Mouse (Mus musculus): ENCODE measurements around the gene Ncam1.

Gene Ncam1

GRCm38 (mm10) chr9:49672646-49673199, 126.0 kb downstream of the Ncam1 start:
- DNase-seq: no peak

GRCm38 (mm10) chr9:49667066-49667465, 131.7 kb downstream of the Ncam1 start:
- DNase-seq: no peak

- DNase-seq: peak; percentile 21
Measured at GRCm38 (mm10) chr9:49665361-49665760, 133.4 kb downstream of the Ncam1 start.

- DNase-seq: no peak
Measured at GRCm38 (mm10) chr9:49663927-49664320, 134.8 kb downstream of the Ncam1 start.

GRCm38 (mm10) chr9:49662958-49663926, 135.5 kb downstream of the Ncam1 start:
- peak; percentile 30 for DNase-seq

- no peak for DNase-seq
Measured at GRCm38 (mm10) chr9:49661480-49661879, 137.2 kb downstream of the Ncam1 start.

GRCm38 (mm10) chr9:49658381-49658856, 140.3 kb downstream of the Ncam1 start:
- peak; percentile 20 for DNase-seq

- no peak for DNase-seq
Measured at GRCm38 (mm10) chr9:49654470-49654869, 144.3 kb downstream of the Ncam1 start.

- DNase-seq: no peak
Measured at GRCm38 (mm10) chr9:49653478-49654245, 145.1 kb downstream of the Ncam1 start.

- no peak for DNase-seq
Measured at GRCm38 (mm10) chr9:49644296-49644695, 154.4 kb downstream of the Ncam1 start.

GRCm38 (mm10) chr9:49640764-49641163, 158.0 kb downstream of the Ncam1 start:
- no peak for DNase-seq

- DNase-seq: peak; percentile 30
Measured at GRCm38 (mm10) chr9:49640142-49640541, 158.6 kb downstream of the Ncam1 start.

GRCm38 (mm10) chr9:49637955-49638354, 160.8 kb downstream of the Ncam1 start:
- DNase-seq: no peak

- DNase-seq: no peak
Measured at GRCm38 (mm10) chr9:49635668-49636326, 162.9 kb downstream of the Ncam1 start.

- no peak for DNase-seq
Measured at GRCm38 (mm10) chr9:49632591-49632990, 166.1 kb downstream of the Ncam1 start.

GRCm38 (mm10) chr9:49630336-49630735, 168.4 kb downstream of the Ncam1 start:
- DNase-seq: no peak

GRCm38 (mm10) chr9:49624910-49625309, 173.8 kb downstream of the Ncam1 start:
- no peak for DNase-seq

- DNase-seq: no peak
Measured at GRCm38 (mm10) chr9:49623934-49624505, 174.7 kb downstream of the Ncam1 start.

GRCm38 (mm10) chr9:49622928-49623676, 175.6 kb downstream of the Ncam1 start:
- no peak for DNase-seq

GRCm38 (mm10) chr9:49621691-49622090, 177.0 kb downstream of the Ncam1 start:
- no peak for DNase-seq

- DNase-seq: no peak
Measured at GRCm38 (mm10) chr9:49618699-49619392, 179.9 kb downstream of the Ncam1 start.

Measured in kidney, postnatal 14 days (tissue).